Mouse (Mus musculus) thymus, adult 18-20 months (tissue): ENCODE measurements around the gene Abca1.

Source experiments
- DNase-seq, 2 experiments: peaks; one replicate each; pipeline ENCODE4 v3.0.0; 2022; ENCODE audit warnings: mixed read lengths in 2 of 2

Gene Abca1

DNA sequence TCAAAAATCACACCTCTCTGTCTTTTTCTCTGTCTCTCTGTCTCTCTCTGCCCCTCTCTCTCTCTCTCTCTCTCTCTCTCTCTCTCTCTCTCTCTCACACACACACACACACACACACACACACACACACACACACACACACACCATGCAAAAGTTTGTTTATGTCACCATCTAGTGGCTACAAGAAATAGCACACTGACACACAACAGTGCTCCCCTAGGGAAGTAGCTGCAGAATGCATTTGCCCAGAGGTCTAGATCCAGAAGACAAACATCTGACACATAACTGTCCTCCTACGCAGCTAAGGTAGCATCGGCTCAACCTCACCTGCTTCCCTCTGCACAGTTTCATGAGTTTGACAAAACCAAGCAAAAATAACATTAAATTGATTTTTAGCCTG lies 174.5 kb downstream of the Abca1 start:
- no peak for DNase-seq
